Mouse (Mus musculus) kidney, postnatal 4 days (tissue): ENCODE measurements around the gene Zbtb18.

ENCODE experiments used
- DNase-seq, 2 experiments: peaks; one replicate each; pipeline ENCODE4 v3.0.0; 2021; ENCODE audit warnings: mixed read lengths in 2 of 2

Gene Zbtb18

GRCm38 (mm10) chr1:177442196-177442808 is at the start of gene Zbtb18:
Gene Zbtb18, plus strand, starts transcription at chr1:177442351.
- no peak for DNase-seq

- DNase-seq, result peak in 1 of 2 experiments; percentile 28
Measured at GRCm38 (mm10) chr1:177397455-177397854, 44.7 kb upstream of the Zbtb18 start.

GRCm38 (mm10) chr1:177405170-177405569 is 37.0 kb upstream of the Zbtb18 start:
- no peak for DNase-seq

- peak; percentile 50 to 60 for DNase-seq
Measured at GRCm38 (mm10) chr1:177408690-177409089, 33.5 kb upstream of the Zbtb18 start.

- DNase-seq, result no peak
Measured at GRCm38 (mm10) chr1:177410769-177411348, 31.3 kb upstream of the Zbtb18 start.

GRCm38 (mm10) chr1:177411359-177412358 is 30.5 kb upstream of the Zbtb18 start:
- DNase-seq, result peak; percentile 6 to 15

GRCm38 (mm10) chr1:177419331-177419730 is 22.8 kb upstream of the Zbtb18 start:
- DNase-seq, result no peak

- DNase-seq, result peak; percentile 15 to 28
Measured at GRCm38 (mm10) chr1:177420126-177420525, 22.0 kb upstream of the Zbtb18 start.

- no peak for DNase-seq
Measured at GRCm38 (mm10) chr1:177427862-177428261, 14.3 kb upstream of the Zbtb18 start.

GRCm38 (mm10) chr1:177428338-177428737 is 13.8 kb upstream of the Zbtb18 start:
- no peak for DNase-seq

- no peak for DNase-seq
Measured at GRCm38 (mm10) chr1:177429067-177429466, 13.1 kb upstream of the Zbtb18 start.

GRCm38 (mm10) chr1:177440411-177440810 is 1.7 kb upstream of the Zbtb18 start:
- DNase-seq, result no peak

- no peak for DNase-seq
Measured at GRCm38 (mm10) chr1:177440981-177441491, 1.1 kb upstream of the Zbtb18 start.

- peak; percentile 98 to 99 for DNase-seq
Measured at GRCm38 (mm10) chr1:177441492-177442195, 507 bp upstream of the Zbtb18 start.

GRCm38 (mm10) chr1:177442821-177443723 is 921 bp downstream of the Zbtb18 start:
- DNase-seq, result peak; percentile 39 to 52

- no peak for DNase-seq
Measured at GRCm38 (mm10) chr1:177443724-177444482, 1.8 kb downstream of the Zbtb18 start.

- DNase-seq, result no peak
Measured at GRCm38 (mm10) chr1:177444483-177444810, 2.3 kb downstream of the Zbtb18 start.

- no peak for DNase-seq
Measured at GRCm38 (mm10) chr1:177444941-177445340, 2.8 kb downstream of the Zbtb18 start.

GRCm38 (mm10) chr1:177445461-177446130 is 3.4 kb downstream of the Zbtb18 start:
- DNase-seq, result no peak

GRCm38 (mm10) chr1:177447086-177447485 is 4.9 kb downstream of the Zbtb18 start:
- DNase-seq, result no peak
